Mouse (Mus musculus) embryonic facial prominence, embryonic 12.5 days (tissue): ENCODE data around the gene 2610301B20Rik. TPM values are rescaled to one million over a fixed set of nuclear protein-coding genes. Genes with fewer than 3 reads are reported as not detected.
A peak's percentile ranks its signal among the peaks of the same experiment; 100 is the strongest.

Experiments
- ATAC-seq: fragments of 200-750 bp; cut with Nextera tagmentation; 2 replicates; pipeline ENCODE4 v1.8.0; 2017; ENCODE audit not compliant: insufficient number of reproducible peaks, insufficient read depth, low FRiP score, low TSS enrichment
- H3K27ac ChIP-seq: fragments of 300-500 bp; sonication (generic); 2 replicates; pipeline ENCODE4 v1.5.1; 2016; ENCODE audit warnings: mild to moderate bottlenecking
- H3K27me3 ChIP-seq: fragments of 300-500 bp; sonication (generic); 2 replicates; pipeline ENCODE4 v1.6.1; 2016; ENCODE audit warnings: mild to moderate bottlenecking, moderate library complexity
- H3K36me3 ChIP-seq: fragments of 300-500 bp; sonication (generic); 2 replicates; pipeline ENCODE4 v1.6.1; 2016; ENCODE audit warnings: mild to moderate bottlenecking
- H3K4me1 ChIP-seq: fragments of 300-500 bp; sonication (generic); 2 replicates; pipeline ENCODE4 v1.6.1; 2016
- H3K4me2 ChIP-seq: fragments of 300-500 bp; sonication (generic); replicated peaks from 2 replicates; pipeline ENCODE4 v1.6.1; 2016; ENCODE audit warnings: mild to moderate bottlenecking, moderate library complexity
- H3K4me3 ChIP-seq: fragments of 300-500 bp; sonication (generic); 2 replicates; pipeline ENCODE4 v1.5.1; 2016; ENCODE audit warnings: mild to moderate bottlenecking
- H3K9ac ChIP-seq: fragments of 300-500 bp; sonication (generic); 2 replicates; pipeline ENCODE4 v1.6.1; 2016; ENCODE audit warnings: mild to moderate bottlenecking, moderate library complexity
- H3K9me3 ChIP-seq: fragments of 300-500 bp; sonication (generic); 2 replicates; pipeline ENCODE4 v1.6.1; 2016; ENCODE audit warnings: mild to moderate bottlenecking, moderate library complexity
- WGBS: fragments of 180-500 bp; shearing (Covaris S2); methylation state at CpG from one replicate; pipeline ENCODE4 v1.1.7; 2016; 5-methylcytosine and 5-hydroxymethylcytosine counted together
- polyA plus RNA-seq: library from polyadenylated mRNA; unstranded; fragments of >200 nt; fragmentation: Nextera tagmentation; extraction: Ambion mirVana; gene quantifications from 2 replicates; pipeline ENCODE4 v1.2.1, GENCODE M21; 2016

2610301B20Rik gene
- polyA plus RNA-seq, 1 experiment from 2014 or later, result 36.5 TPM

- no peak for ATAC-seq
- 84% methylated on average over 6 of the region's 6 CpGs for WGBS
Observed at GRCm38 (mm10) chr4:10911909-10912478, 37.7 kb downstream of the 2610301B20Rik start.

GRCm38 (mm10) chr4:10912611-10913301 is 38.5 kb downstream of the 2610301B20Rik start:
- Histone ChIP-seq H3K27ac (no peak overlapping the region), H3K9me3 (no peaks in the 10 kb centered on the region), H3K4me3 (no peak overlapping the region), H3K27me3 (no peaks in the 10 kb centered on the region), H3K9ac (no peak overlapping the region), H3K36me3 (no peaks in the 10 kb centered on the region), H3K4me2 (no peak overlapping the region), H3K4me1 (no peaks in the 10 kb centered on the region)
- WGBS, result 18% methylated on average over 7 of the region's 7 CpGs
- peak; percentile 83; the same call in 1 of the 2 replicates for ATAC-seq

More at GRCm38 (mm10) chr4:10911909-10912478, 37.7 kb downstream of the 2610301B20Rik start:
- H3K9me3 ChIP-seq, result no peaks in the 10 kb centered on the region
- H3K36me3 ChIP-seq, result no peaks in the 10 kb centered on the region
- no peak overlapping the region for H3K27ac ChIP-seq
- H3K4me2 ChIP-seq, result no peak overlapping the region
- H3K9ac ChIP-seq, result no peak overlapping the region
- H3K4me1 ChIP-seq, result no peaks in the 10 kb centered on the region
- no peak overlapping the region for H3K4me3 ChIP-seq
- H3K27me3 ChIP-seq, result no peaks in the 10 kb centered on the region

- Histone ChIP-seq H3K4me1 (no peaks in the 10 kb centered on the region), H3K27me3 (no peaks in the 10 kb centered on the region), H3K36me3 (no peaks in the 10 kb centered on the region), H3K4me3 (no peak overlapping the region), H3K27ac (no peak overlapping the region), H3K9ac (no peak overlapping the region), H3K9me3 (no peaks in the 10 kb centered on the region), H3K4me2 (no peak overlapping the region)
- ATAC-seq, result no peak; the same call in 1 of the 2 replicates
- 81% methylated on average over 3 of the region's 3 CpGs for WGBS
Observed at GRCm38 (mm10) chr4:10913409-10913808, 39.1 kb downstream of the 2610301B20Rik start.

GRCm38 (mm10) chr4:10914766-10915165 is 40.5 kb downstream of the 2610301B20Rik start:
- Histone ChIP-seq H3K9ac (no peak overlapping the region), H3K4me3 (no peak overlapping the region), H3K9me3 (no peaks in the 10 kb centered on the region), H3K36me3 (no peaks in the 10 kb centered on the region), H3K4me2 (no peak overlapping the region), H3K4me1 (no peaks in the 10 kb centered on the region), H3K27ac (no peak overlapping the region), H3K27me3 (no peaks in the 10 kb centered on the region)
- no peak for ATAC-seq
- 70% methylated on average over 2 of the region's 2 CpGs for WGBS

GRCm38 (mm10) chr4:10915271-10915670 is 41.0 kb downstream of the 2610301B20Rik start:
- Histone ChIP-seq H3K4me1 (no peaks in the 10 kb centered on the region), H3K27ac (no peak overlapping the region), H3K4me2 (no peak overlapping the region), H3K9ac (no peak overlapping the region), H3K27me3 (no peaks in the 10 kb centered on the region), H3K4me3 (no peak overlapping the region), H3K36me3 (no peaks in the 10 kb centered on the region), H3K9me3 (no peaks in the 10 kb centered on the region)
- WGBS, result 76% methylated on average over 3 of the region's 3 CpGs
- ATAC-seq, result no peak

- no peak overlapping the region for H3K4me3 ChIP-seq
- H3K4me2 ChIP-seq, result no peak overlapping the region
- ATAC-seq, result no peak
- no peak overlapping the region for H3K27ac ChIP-seq
- no peaks in the 10 kb centered on the region for H3K36me3 ChIP-seq
- no peaks in the 10 kb centered on the region for H3K4me1 ChIP-seq
- no peaks in the 10 kb centered on the region for H3K27me3 ChIP-seq
- no peaks in the 10 kb centered on the region for H3K9me3 ChIP-seq
- WGBS, result 79% methylated on average over 8 of the region's 8 CpGs
- no peak overlapping the region for H3K9ac ChIP-seq
Observed at GRCm38 (mm10) chr4:10918402-10918801, 44.1 kb downstream of the 2610301B20Rik start.

GRCm38 (mm10) chr4:10919097-10919496 is 44.8 kb downstream of the 2610301B20Rik start:
- ATAC-seq, result no peak
- Histone ChIP-seq H3K4me2 (no peak overlapping the region), H3K9me3 (no peaks in the 10 kb centered on the region), H3K4me3 (no peak overlapping the region), H3K4me1 (no peaks in the 10 kb centered on the region), H3K27ac (no peak overlapping the region), H3K27me3 (no peaks in the 10 kb centered on the region), H3K36me3 (no peaks in the 10 kb centered on the region), H3K9ac (no peak overlapping the region)
- 44% methylated on average over 5 of the region's 5 CpGs for WGBS

- no peak overlapping the region for H3K4me3 ChIP-seq
- H3K9me3 ChIP-seq, result no peaks in the 10 kb centered on the region
- no peaks in the 10 kb centered on the region for H3K27me3 ChIP-seq
- no peaks in the 10 kb centered on the region for H3K36me3 ChIP-seq
- H3K9ac ChIP-seq, result no peak overlapping the region
- no peaks in the 10 kb centered on the region for H3K4me1 ChIP-seq
- no peak overlapping the region for H3K27ac ChIP-seq
- WGBS, result 84% methylated on average over 3 of the region's 3 CpGs
- no peak overlapping the region for H3K4me2 ChIP-seq
- no peak for ATAC-seq
Observed at GRCm38 (mm10) chr4:10919530-10919929, 45.2 kb downstream of the 2610301B20Rik start.

- no peaks in the 10 kb centered on the region for H3K4me1 ChIP-seq
- H3K27ac ChIP-seq, result no peak overlapping the region
- no peak overlapping the region for H3K4me3 ChIP-seq
- no peak overlapping the region for H3K9ac ChIP-seq
- 89% methylated on average over 6 of the region's 6 CpGs for WGBS
- no peak overlapping the region for H3K4me2 ChIP-seq
- H3K36me3 ChIP-seq, result no peaks in the 10 kb centered on the region
- H3K27me3 ChIP-seq, result no peaks in the 10 kb centered on the region
- ATAC-seq, result no peak
- no peaks in the 10 kb centered on the region for H3K9me3 ChIP-seq
Observed at GRCm38 (mm10) chr4:10919987-10920386, 45.7 kb downstream of the 2610301B20Rik start.

GRCm38 (mm10) chr4:10920622-10921021 is 46.3 kb downstream of the 2610301B20Rik start:
- H3K4me3 ChIP-seq, result no peak overlapping the region
- WGBS, result 94% methylated on average over 6 of the region's 6 CpGs
- no peaks in the 10 kb centered on the region for H3K9me3 ChIP-seq
- H3K36me3 ChIP-seq, result no peaks in the 10 kb centered on the region
- no peaks in the 10 kb centered on the region for H3K27me3 ChIP-seq
- H3K4me2 ChIP-seq, result no peak overlapping the region
- ATAC-seq, result no peak
- H3K27ac ChIP-seq, result no peak overlapping the region
- no peak overlapping the region for H3K9ac ChIP-seq
- H3K4me1 ChIP-seq, result no peaks in the 10 kb centered on the region

- no peak overlapping the region for H3K4me2 ChIP-seq
- 73% methylated on average over 6 of the region's 6 CpGs for WGBS
- no peak overlapping the region for H3K4me3 ChIP-seq
- H3K9me3 ChIP-seq, result no peaks in the 10 kb centered on the region
- no peak overlapping the region for H3K9ac ChIP-seq
- H3K27me3 ChIP-seq, result no peaks in the 10 kb centered on the region
- H3K27ac ChIP-seq, result no peak overlapping the region
- no peaks in the 10 kb centered on the region for H3K4me1 ChIP-seq
- H3K36me3 ChIP-seq, result no peaks in the 10 kb centered on the region
- no peak for ATAC-seq
Observed at GRCm38 (mm10) chr4:10923180-10923579, 48.9 kb downstream of the 2610301B20Rik start.

GRCm38 (mm10) chr4:10924140-10924539 is 49.8 kb downstream of the 2610301B20Rik start:
- 60% methylated on average over 2 of the region's 2 CpGs for WGBS
- no peak for ATAC-seq
- Histone ChIP-seq H3K36me3 (no peaks in the 10 kb centered on the region), H3K27ac (no peak overlapping the region), H3K9ac (no peak overlapping the region), H3K4me3 (no peak overlapping the region), H3K27me3 (no peaks in the 10 kb centered on the region), H3K4me2 (no peak overlapping the region), H3K4me1 (no peaks in the 10 kb centered on the region), H3K9me3 (no peaks in the 10 kb centered on the region)
